Mouse (Mus musculus) bone marrow, adult 2 months (tissue): ENCODE data around the gene Nckap1.

Experiments
- CTCF ChIP-seq: fragments of 200-500 bp; IDR thresholded peaks from 2 replicates; pipeline ENCODE4 v1.5.1; 2011; ENCODE audit warnings: low read length, control low read depth; ENCODE audit not compliant: control insufficient read depth, insufficient read depth
- POLR2A ChIP-seq: fragments of 200-500 bp; IDR thresholded peaks from 2 replicates; pipeline ENCODE4 v1.6.1; 2011; ENCODE audit warnings: low read depth, mild to moderate bottlenecking, control low read depth, low read length, borderline replicate concordance; ENCODE audit not compliant: control insufficient read depth

- TF ChIP-seq CTCF (no peak), POLR2A (peak; percentile 41; the same call in 1 of the 2 replicates)
These were observed 35.9 kb upstream of the Nckap1 start, which contains the start of the genes Dusp19 and Nup35 for GRCm38 (mm10) chr2:80616854-80617737.
